Mouse (Mus musculus): ENCODE measurements around the gene Grik4. TPM values are rescaled to one million over a fixed set of nuclear protein-coding genes. Genes with fewer than 3 reads are reported as not detected.

The Grik4 gene
- polyA plus RNA-seq (2012; fragmentation: generic; extraction: Trizol) = not detected

GRCm38 (mm10) chr9:42943781-42944535, at the start of gene Grik4:
Grik4 (minus strand) TSS chr9:42944493.

GRCm38 (mm10) chr9:42507709-42508108, 436.6 kb downstream of the Grik4 start, which contains the start of gene Tbcel:
Tbcel (minus strand) TSS chr9:42507809.

Other genes with a start within 250 kb of the Grik4 start
- 10 to 100 TPM in 1 of 2 experiments, 1 to 10 TPM in 1; 1.1 to 11.1 TPM for gene Arhgef12, start 162.7 kb upstream of the Grik4 start, polyA plus RNA-seq (2012; fragmentation: generic; extraction: Trizol)
- gene Tmem136, start 172.1 kb upstream of the Grik4 start, polyA plus RNA-seq (2012; fragmentation: generic; extraction: Trizol) = not detected

Measured in C3H10T1/2 (cell line).